Mouse (Mus musculus) erythroblast, embryonic 14.5 days (primary cell): ENCODE data around the gene Frmd7.

Source experiments
- GATA1 ChIP-seq: IDR thresholded peaks from 2 replicates; pipeline ENCODE4 v1.6.1; 2012; ENCODE audit warnings: low read length, inconsistent platforms, mixed read lengths
- TAL1 ChIP-seq: IDR thresholded peaks from 3 replicates; pipeline ENCODE4 v1.6.1; 2012; ENCODE audit warnings: low read length, inconsistent platforms, mixed read lengths

DNA sequence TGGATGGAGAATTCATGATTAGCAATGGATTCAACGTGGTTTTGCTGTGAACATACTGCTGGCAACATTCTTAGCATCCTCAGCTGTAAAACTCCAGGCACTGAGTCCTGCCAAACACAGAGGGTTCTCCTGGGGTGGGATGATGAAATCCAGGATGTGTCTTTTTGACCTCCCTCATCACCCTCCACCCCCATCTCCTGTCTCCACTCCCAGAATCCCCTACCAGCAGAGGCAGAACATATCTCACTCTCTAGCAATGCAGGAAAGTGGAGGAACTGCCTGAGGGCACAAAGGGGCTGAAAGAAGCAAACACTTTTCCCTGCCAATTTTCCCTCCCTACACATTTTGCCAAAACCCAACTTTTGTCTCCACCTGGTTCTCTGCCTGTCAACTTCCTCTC, 46.1 kb upstream of the Frmd7 start:
- TF ChIP-seq TAL1: no peak
- no peak for TF ChIP-seq GATA1
